Mouse (Mus musculus): ENCODE measurements around the gene Ifnar1. TPM values are rescaled to one million over a fixed set of nuclear protein-coding genes. Genes with fewer than 3 reads are reported as not detected.

The Ifnar1 gene
- polyA plus RNA-seq, 1 experiment from 2014 or later, result 47.3 TPM

- Histone ChIP-seq H3K4me2 (ENCODE audit: low read depth, low read length) (peak within 1 kb of the TSS; percentile 54), H3K27ac (ENCODE audit: low read length) (peak within 1 kb of the TSS; percentile 63), H3K27me3 (ENCODE audit: control insufficient read depth, insufficient read depth, low read length) (no peaks in the 10 kb centered on the region), H3K9me3 (replicated peaks; ENCODE audit: control insufficient read depth, low read length) (no peaks in the 10 kb centered on the region), H3K9ac (ENCODE audit: low read length) (peak within 1 kb of the TSS; percentile 95), H3K36me3 (ENCODE audit: control insufficient read depth, insufficient read depth, low read length) (no peaks in the 10 kb centered on the region), H3K4me3 (replicated peaks; ENCODE audit: low read length) (peak within 1 kb of the TSS; percentile 86), H3K4me1 (ENCODE audit: control insufficient read depth, insufficient read depth, low read length) (peaks cover 30% of the 10 kb centered on the region)
- peak; percentile 89 for ATAC-seq (ENCODE audit: insufficient read depth, low FRiP score)
- 1% methylated on average over 52 of the region's 74 CpGs for WGBS
Measured at GRCm38 (mm10) chr16:91546836-91547741, 62.1 kb downstream of the Ifnar1 start, which contains the start of gene Ifngr2. Gene Ifngr2, plus strand, starts transcription at chr16:91547072.

GRCm38 (mm10) chr16:91547974-91548373 is 62.9 kb downstream of the Ifnar1 start:
- Histone ChIP-seq H3K4me1 (ENCODE audit: control insufficient read depth, insufficient read depth, low read length) (peaks cover 29% of the 10 kb centered on the region), H3K27ac (ENCODE audit: low read length) (peak overlapping the region; percentile 63; the same call in 1 of the 2 replicates), H3K9me3 (replicated peaks; ENCODE audit: control insufficient read depth, low read length) (no peaks in the 10 kb centered on the region), H3K4me2 (ENCODE audit: low read depth, low read length) (peak overlapping the region; percentile 54), H3K27me3 (ENCODE audit: control insufficient read depth, insufficient read depth, low read length) (no peaks in the 10 kb centered on the region), H3K4me3 (replicated peaks; ENCODE audit: low read length) (peak overlapping the region; percentile 86), H3K9ac (ENCODE audit: low read length) (peak overlapping the region; percentile 95), H3K36me3 (ENCODE audit: control insufficient read depth, insufficient read depth, low read length) (no peaks in the 10 kb centered on the region)
- no peak for ATAC-seq (ENCODE audit: insufficient read depth, low FRiP score)
- 42% methylated on average over 5 of the region's 5 CpGs for WGBS

GRCm38 (mm10) chr16:91548586-91548985 is 63.5 kb downstream of the Ifnar1 start:
- Histone ChIP-seq H3K27me3 (ENCODE audit: control insufficient read depth, insufficient read depth, low read length) (no peaks in the 10 kb centered on the region), H3K9ac (ENCODE audit: low read length) (peak overlapping the region; percentile 60), H3K4me1 (ENCODE audit: control insufficient read depth, insufficient read depth, low read length) (peaks cover 34% of the 10 kb centered on the region), H3K36me3 (ENCODE audit: control insufficient read depth, insufficient read depth, low read length) (no peaks in the 10 kb centered on the region), H3K9me3 (replicated peaks; ENCODE audit: control insufficient read depth, low read length) (no peaks in the 10 kb centered on the region), H3K4me3 (replicated peaks; ENCODE audit: low read length) (peak overlapping the region; percentile 32), H3K4me2 (ENCODE audit: low read depth, low read length) (peak overlapping the region; percentile 50), H3K27ac (ENCODE audit: low read length) (peak overlapping the region; percentile 55)
- ATAC-seq (ENCODE audit: insufficient read depth, low FRiP score), result no peak
- 46% methylated on average over 5 of the region's 5 CpGs for WGBS

GRCm38 (mm10) chr16:91548996-91549395 is 64.0 kb downstream of the Ifnar1 start:
- Histone ChIP-seq H3K9me3 (replicated peaks; ENCODE audit: control insufficient read depth, low read length) (no peaks in the 10 kb centered on the region), H3K27ac (ENCODE audit: low read length) (peak overlapping the region; percentile 55), H3K4me1 (ENCODE audit: control insufficient read depth, insufficient read depth, low read length) (peaks cover 38% of the 10 kb centered on the region), H3K27me3 (ENCODE audit: control insufficient read depth, insufficient read depth, low read length) (no peaks in the 10 kb centered on the region), H3K4me2 (ENCODE audit: low read depth, low read length) (peak overlapping the region; percentile 50), H3K9ac (ENCODE audit: low read length) (peak overlapping the region; percentile 60; the same call in 1 of the 2 replicates), H3K4me3 (replicated peaks; ENCODE audit: low read length) (peak overlapping the region; percentile 32), H3K36me3 (ENCODE audit: control insufficient read depth, insufficient read depth, low read length) (no peaks in the 10 kb centered on the region)
- no peak for ATAC-seq (ENCODE audit: insufficient read depth, low FRiP score)
- WGBS, result 74% methylated on average over 2 of the region's 2 CpGs

- Histone ChIP-seq H3K27ac (ENCODE audit: low read length) (peak overlapping the region; percentile 67), H3K27me3 (ENCODE audit: control insufficient read depth, insufficient read depth, low read length) (no peaks in the 10 kb centered on the region), H3K4me3 (replicated peaks; ENCODE audit: low read length) (no peak overlapping the region), H3K9me3 (replicated peaks; ENCODE audit: control insufficient read depth, low read length) (no peaks in the 10 kb centered on the region), H3K4me1 (ENCODE audit: control insufficient read depth, insufficient read depth, low read length) (peaks cover 42% of the 10 kb centered on the region), H3K4me2 (ENCODE audit: low read depth, low read length) (peak overlapping the region; percentile 10; the same call in 1 of the 2 replicates), H3K36me3 (ENCODE audit: control insufficient read depth, insufficient read depth, low read length) (no peaks in the 10 kb centered on the region), H3K9ac (ENCODE audit: low read length) (peak overlapping the region; percentile 2; the same call in 1 of the 2 replicates)
- 65% methylated on average over 5 of the region's 5 CpGs for WGBS
- no peak for ATAC-seq (ENCODE audit: insufficient read depth, low FRiP score)
Measured at GRCm38 (mm10) chr16:91549616-91550015, 64.6 kb downstream of the Ifnar1 start.

- Histone ChIP-seq H3K9me3 (replicated peaks; ENCODE audit: control insufficient read depth, low read length) (no peaks in the 10 kb centered on the region), H3K36me3 (ENCODE audit: control insufficient read depth, insufficient read depth, low read length) (peaks cover 6% of the 10 kb centered on the region; the same call in 1 of the 2 replicates), H3K27me3 (ENCODE audit: control insufficient read depth, insufficient read depth, low read length) (no peaks in the 10 kb centered on the region), H3K9ac (ENCODE audit: low read length) (peak overlapping the region; percentile 14; the same call in 1 of the 2 replicates), H3K4me3 (replicated peaks; ENCODE audit: low read length) (no peak overlapping the region), H3K4me1 (ENCODE audit: control insufficient read depth, insufficient read depth, low read length) (peaks cover 38% of the 10 kb centered on the region), H3K27ac (ENCODE audit: low read length) (peak overlapping the region; percentile 79), H3K4me2 (ENCODE audit: low read depth, low read length) (no peak overlapping the region; the same call in 1 of the 2 replicates)
- peak; percentile 80 for ATAC-seq (ENCODE audit: insufficient read depth, low FRiP score)
- WGBS, result 53% methylated on average over 10 of the region's 10 CpGs
Measured at GRCm38 (mm10) chr16:91551081-91551524, 66.1 kb downstream of the Ifnar1 start.

- H3K4me2 ChIP-seq (ENCODE audit: low read depth, low read length), result no peak overlapping the region
- ATAC-seq (ENCODE audit: insufficient read depth, low FRiP score), result peak; percentile 45; the same call in 1 of the 2 replicates
- H3K27ac ChIP-seq (ENCODE audit: low read length), result peak overlapping the region; percentile 71; the same call in 1 of the 2 replicates
- peaks cover 42% of the 10 kb centered on the region for H3K4me1 ChIP-seq (ENCODE audit: control insufficient read depth, insufficient read depth, low read length)
- H3K36me3 ChIP-seq (ENCODE audit: control insufficient read depth, insufficient read depth, low read length), result peaks cover 6% of the 10 kb centered on the region; the same call in 1 of the 2 replicates
- no peaks in the 10 kb centered on the region for H3K9me3 ChIP-seq (replicated peaks; ENCODE audit: control insufficient read depth, low read length)
- 52% methylated on average over 9 of the region's 9 CpGs for WGBS
- no peak overlapping the region for H3K4me3 ChIP-seq (replicated peaks; ENCODE audit: low read length)
- H3K27me3 ChIP-seq (ENCODE audit: control insufficient read depth, insufficient read depth, low read length), result no peaks in the 10 kb centered on the region
- no peak overlapping the region for H3K9ac ChIP-seq (ENCODE audit: low read length)
Measured at GRCm38 (mm10) chr16:91552072-91552471, 67.0 kb downstream of the Ifnar1 start.

- Histone ChIP-seq H3K9me3 (replicated peaks; ENCODE audit: control insufficient read depth, low read length) (no peaks in the 10 kb centered on the region), H3K4me3 (replicated peaks; ENCODE audit: low read length) (no peak overlapping the region), H3K4me2 (ENCODE audit: low read depth, low read length) (no peak overlapping the region), H3K4me1 (ENCODE audit: control insufficient read depth, insufficient read depth, low read length) (peaks cover 34% of the 10 kb centered on the region), H3K27me3 (ENCODE audit: control insufficient read depth, insufficient read depth, low read length) (no peaks in the 10 kb centered on the region), H3K36me3 (ENCODE audit: control insufficient read depth, insufficient read depth, low read length) (peaks cover 10% of the 10 kb centered on the region; the same call in 1 of the 2 replicates), H3K27ac (ENCODE audit: low read length) (no peak overlapping the region), H3K9ac (ENCODE audit: low read length) (no peak overlapping the region)
- ATAC-seq (ENCODE audit: insufficient read depth, low FRiP score), result no peak
- 45% methylated on average over 12 of the region's 12 CpGs for WGBS
Measured at GRCm38 (mm10) chr16:91553625-91554024, 68.6 kb downstream of the Ifnar1 start.
